Mouse (Mus musculus): ENCODE measurements around the gene Slc31a1.

DNA sequence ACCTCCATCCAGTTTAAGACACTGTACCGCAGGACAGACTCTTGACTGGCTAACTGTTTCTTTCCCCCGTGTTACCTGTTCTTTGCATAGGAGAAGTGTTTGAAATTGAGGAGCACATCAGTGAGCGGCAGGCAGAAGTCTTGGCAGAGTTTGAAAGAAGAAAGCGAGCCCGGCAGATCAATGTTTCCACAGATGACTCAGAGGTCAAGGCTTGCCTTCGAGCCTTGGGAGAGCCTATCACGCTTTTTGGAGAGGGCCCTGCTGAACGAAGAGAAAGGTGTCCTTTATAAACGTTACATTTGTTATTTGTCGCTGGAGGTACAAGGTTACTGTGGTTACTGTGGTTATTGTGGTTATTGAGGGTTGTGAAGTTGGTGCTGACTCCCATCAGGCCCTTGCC, 51.1 kb downstream of the Slc31a1 start:
- TF ChIP-seq POLR2A (IDR thresholded peaks at IDR 0.05; ENCODE audit: borderline replicate concordance, extremely low read depth, low read depth, low read length), result no peak
- no peak for TF ChIP-seq CTCF (IDR thresholded peaks at IDR 0.05; ENCODE audit: insufficient read depth, low read length)

Measured in lung, adult 2 months (tissue).